Mouse (Mus musculus) cerebellum, adult 8-10 months (tissue): ENCODE data around the gene Olfr1145.

ENCODE experiments used
- DNase-seq: peaks from one replicate; pipeline ENCODE4 v3.0.0; 2022

Olfr1145 gene

GRCm38 (mm10) chr2:87809522-87809921, at the start of gene Olfr1145:
Olfr1145 (plus strand) TSS chr2:87809822.
- DNase-seq = no peak

GRCm38 (mm10) chr2:87776143-87776542, 33.5 kb upstream of the Olfr1145 start:
- no peak for DNase-seq

GRCm38 (mm10) chr2:87779183-87779582, 30.4 kb upstream of the Olfr1145 start, which contains the start of gene Olfr152:
Olfr152 (plus strand) TSS chr2:87779483.
- no peak for DNase-seq

- DNase-seq = no peak
Observed at GRCm38 (mm10) chr2:87800292-87800691, 9.3 kb upstream of the Olfr1145 start, which contains the start of gene Olfr1143. Olfr1143 (plus strand) TSS chr2:87800592.

GRCm38 (mm10) chr2:87830233-87830632, 20.6 kb downstream of the Olfr1145 start, which contains the start of gene Olfr1148:
Olfr1148 (plus strand) TSS chr2:87830533.
- DNase-seq = no peak

- no peak for DNase-seq
Observed at GRCm38 (mm10) chr2:87843693-87844092, 34.1 kb downstream of the Olfr1145 start, which contains the start of gene Olfr1150-ps1. Olfr1150-ps1 (plus strand) TSS chr2:87843993.

GRCm38 (mm10) chr2:87855562-87855961, 45.9 kb downstream of the Olfr1145 start, which contains the start of gene Olfr1151:
Olfr1151 (plus strand) TSS chr2:87855862.
- DNase-seq = no peak
